28 mouse cellular contexts compared by ENCODE assay signal in genomic region chr16:21867727-21868126, GRCm38 (mm10).
DNase-seq lines count a peak whose midpoint lies in the region; ATAC-seq and TF ChIP-seq lines count a peak whose summit lies in the region.
"Had no signal": no experiment of that assay in that cellular context is flagged by ENCODE, and none has a peak within 500 bp of the region (broad histone marks: within the 10 kb centered on the region; RNA-seq: fewer than 3 reads in every experiment).

No protein-coding gene starts in this region.

- H3K36me3 ChIP-seq in kidney, postnatal 0 days (ENCODE audit: insufficient read depth, low read length): no peaks in the 10 kb centered on the region
- H3K36me3 ChIP-seq in limb, embryonic 10.5 days: no peaks in the 10 kb centered on the region
- H3K36me3 ChIP-seq: embryonic facial prominence, embryonic 12.5 days; heart, embryonic 12.5 days; limb, embryonic 13.5 days; liver, embryonic 15.5 days; midbrain, embryonic 12.5 days; neural tube, embryonic 12.5 days had no signal

- 84% methylated on average over 3 of the region's 3 CpGs for WGBS in kidney, postnatal 0 days
- WGBS in limb, embryonic 10.5 days: 84% methylated on average over 3 of the region's 3 CpGs

- H3K27ac ChIP-seq in kidney, postnatal 0 days: no peak overlapping the region
- 0 out of 2 replicates have a peak overlapping the region, but pooled peaks have one; percentile 12 for H3K27ac ChIP-seq in limb, embryonic 10.5 days
- H3K27ac ChIP-seq: embryonic facial prominence, embryonic 12.5 days; heart, adult 2 months; layer of hippocampus, adult 2 months; left cerebral cortex, adult 2 months; limb, embryonic 13.5 days; liver, embryonic 15.5 days; neural tube, embryonic 12.5 days had no signal

- POLR2A ChIA-PET in Patski (lab: Charles Lee): no interaction called here

- peak; percentile 21 for DNase-seq in kidney, adult 11 months
- DNase-seq in kidney, postnatal 4 days: no peak
- peak; percentile 28 for DNase-seq in kidney, postnatal 0 days (ENCODE audit: low spot score)
- no peak for DNase-seq in kidney, postnatal 10 days
- no peak for DNase-seq in Patski (ENCODE audit: low read depth, low spot score)
- no peak for DNase-seq in limb, embryonic 10.5 days (ENCODE audit: low spot score)
- DNase-seq in gastrocnemius, postnatal 10 days: no peak
- DNase-seq: adrenal gland, postnatal 25 days; cerebellum, adult 11-12 months; cerebellum, adult 9-11 months; embryo, embryonic 11 days; heart, adult 2 months; heart, postnatal 4 days; lung, postnatal 4 days; thymus, postnatal 4 days had no signal

- H3K4me1 ChIP-seq in kidney, postnatal 0 days (replicated peaks; ENCODE audit: insufficient read depth, low read length): peaks cover 6% of the 10 kb centered on the region
- peaks cover 68% of the 10 kb centered on the region for H3K4me1 ChIP-seq in limb, embryonic 10.5 days
- H3K4me1 ChIP-seq: megakaryocyte, embryonic 14.5 days had no signal

- no peak for TF ChIP-seq CTCF in kidney, postnatal 0 days (IDR thresholded peaks at IDR 0.05; ENCODE audit: low read depth)
- TF ChIP-seq CTCF in Patski (IDR thresholded peaks at IDR 0.05): no peak

- no peak for ATAC-seq in kidney, postnatal 0 days (replicated peaks; ENCODE audit: low FRiP score, low read depth)
- ATAC-seq in Patski: peak; percentile 39
- ATAC-seq: CD4-positive, CD25-positive, alpha-beta regulatory T cell, adult 4 months; forebrain, embryonic 14.5 days; intestine, embryonic 16.5 days had no signal

- no peak overlapping the region for H3K9ac ChIP-seq in kidney, postnatal 0 days (ENCODE audit: low read depth, low read length)
- H3K9ac ChIP-seq: embryonic facial prominence, embryonic 12.5 days; heart, embryonic 12.5 days; limb, embryonic 13.5 days; liver, embryonic 15.5 days; midbrain, embryonic 12.5 days; neural tube, embryonic 12.5 days had no signal

- in situ Hi-C loops in Patski (cut with MboI; ENCODE audit: low pct_unique_long_range_greater_than_20kb): no loop called here

- H3K4me3 ChIP-seq in kidney, postnatal 0 days (replicated peaks; ENCODE audit: low read depth, low read length): no peak overlapping the region
- no peak overlapping the region for H3K4me3 ChIP-seq in limb, embryonic 10.5 days
- H3K4me3 ChIP-seq: embryonic facial prominence, embryonic 12.5 days; heart, adult 2 months; heart, embryonic 12.5 days; layer of hippocampus, adult 2 months; left cerebral cortex, adult 2 months; limb, embryonic 13.5 days; liver, embryonic 15.5 days; megakaryocyte, embryonic 14.5 days; midbrain, embryonic 12.5 days; myocyte; neural tube, embryonic 12.5 days had no signal

- no peaks in the 10 kb centered on the region for H3K27me3 ChIP-seq in kidney, postnatal 0 days (ENCODE audit: insufficient read depth, low read length)
- no peaks in the 10 kb centered on the region for H3K27me3 ChIP-seq in Patski
- H3K27me3 ChIP-seq in limb, embryonic 10.5 days (ENCODE audit: low read depth, poor library complexity, severe bottlenecking): no peaks in the 10 kb centered on the region
- H3K27me3 ChIP-seq: embryonic facial prominence, embryonic 12.5 days; heart, embryonic 12.5 days; limb, embryonic 13.5 days; liver, embryonic 15.5 days; midbrain, embryonic 12.5 days; neural tube, embryonic 12.5 days had no signal

- H3K4me2 ChIP-seq in kidney, postnatal 0 days (ENCODE audit: low read length): no peak overlapping the region
- H3K4me2 ChIP-seq: embryonic facial prominence, embryonic 12.5 days; heart, embryonic 12.5 days; limb, embryonic 13.5 days; liver, embryonic 15.5 days; midbrain, embryonic 12.5 days; neural tube, embryonic 12.5 days had no signal

- CTCF ChIA-PET in Patski (lab: Charles Lee): interaction anchor here (1.4 kb wide), 1 partner anchor 10 kb away, joined by 3 read pairs; no protein-coding TSS in a partner anchor

- H3K9me3 ChIP-seq in kidney, postnatal 0 days (replicated peaks; ENCODE audit: low read length): no peaks in the 10 kb centered on the region
- H3K9me3 ChIP-seq in limb, embryonic 10.5 days (replicated peaks): no peaks in the 10 kb centered on the region
- H3K9me3 ChIP-seq: embryonic facial prominence, embryonic 12.5 days; heart, embryonic 12.5 days; limb, embryonic 13.5 days; liver, embryonic 15.5 days; midbrain, embryonic 12.5 days; neural tube, embryonic 12.5 days had no signal

Comparison
In these comparisons a context has a peak if more than half of its experiments do, and no peak if none do; other contexts are left out.
1. DNase-seq: peak in kidney, adult 11 months (single experiment) and kidney, postnatal 0 days (single experiment); none in kidney, postnatal 4 days (0 of 2), kidney, postnatal 10 days (single experiment), Patski (single experiment), limb, embryonic 10.5 days (single experiment) and gastrocnemius, postnatal 10 days (single experiment).